Mouse (Mus musculus) gonadal fat pad, adult 2 months (tissue): ENCODE results near the gene Phf8. TPM values are rescaled to one million over a fixed set of nuclear protein-coding genes. Genes with fewer than 3 reads are reported as not detected.
A peak's percentile ranks its signal among the peaks of the same experiment; 100 is the strongest.
"Not testable (repeated sequence)": the region's sequence is repeated elsewhere in the genome, so short reads cannot be mapped to it uniquely, and the experiment has no call there.

Experiments
- DNase-seq: peaks from one replicate; pipeline ENCODE4 v3.0.0-alpha.2; 2012; ENCODE audit warnings: low read depth
- polyA plus RNA-seq: library from polyadenylated mRNA; depleted of rRNA; stranded (reverse); fragments of >200 nt; gene quantifications from 2 replicates; pipeline ENCODE4 v1.2.3, GENCODE M21; 2012; rRNA removed

Phf8 gene
- polyA plus RNA-seq, result 36.6 and 38.4 TPM in 2 replicates

DNA sequence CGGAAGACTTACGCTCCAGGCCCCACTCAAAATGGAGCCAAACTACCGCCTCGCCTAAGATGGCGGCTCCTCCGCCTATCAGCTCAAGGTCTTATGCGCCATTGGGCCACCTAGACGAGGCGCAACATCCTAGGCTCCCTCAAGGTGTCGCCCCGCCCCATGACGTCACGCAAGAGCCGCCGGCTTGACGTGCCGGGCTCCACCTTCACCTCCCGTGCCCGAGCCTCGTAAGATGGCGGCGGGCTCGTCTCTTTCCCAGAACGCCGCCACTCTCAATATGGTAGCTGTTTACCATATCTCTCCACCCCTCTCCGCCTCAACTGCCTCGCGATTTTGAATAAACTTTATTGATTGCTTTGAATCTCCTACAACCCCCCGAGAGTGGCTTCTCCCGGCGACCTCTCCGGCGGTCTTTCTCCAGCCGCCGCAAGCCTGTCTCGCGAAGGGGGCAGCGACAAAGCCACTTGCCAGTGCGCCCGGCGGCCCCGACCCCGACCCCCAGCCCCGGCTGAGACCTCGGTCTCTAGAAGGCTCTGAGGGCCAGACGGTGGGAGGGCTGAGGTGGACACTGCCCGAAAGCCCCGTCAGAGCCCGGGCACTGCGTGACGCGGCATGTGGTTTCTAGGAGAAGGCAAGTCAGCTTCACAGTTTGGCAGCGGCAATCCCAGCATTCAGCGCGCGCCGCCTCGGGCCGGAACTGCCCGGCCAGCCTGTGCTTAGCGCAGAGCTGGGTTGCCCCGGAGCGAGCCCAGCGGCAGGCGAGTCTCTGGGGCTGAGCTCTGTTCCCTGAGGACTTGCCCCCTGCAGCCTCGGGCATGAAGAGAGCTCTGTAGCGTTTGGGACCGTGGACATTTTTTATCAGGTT, at the start of gene Phf8:
TSS of gene Phf8 (plus strand) at position 215 of the 865 bp plus-strand sequence.
- DNase-seq, result no peak

DNA sequence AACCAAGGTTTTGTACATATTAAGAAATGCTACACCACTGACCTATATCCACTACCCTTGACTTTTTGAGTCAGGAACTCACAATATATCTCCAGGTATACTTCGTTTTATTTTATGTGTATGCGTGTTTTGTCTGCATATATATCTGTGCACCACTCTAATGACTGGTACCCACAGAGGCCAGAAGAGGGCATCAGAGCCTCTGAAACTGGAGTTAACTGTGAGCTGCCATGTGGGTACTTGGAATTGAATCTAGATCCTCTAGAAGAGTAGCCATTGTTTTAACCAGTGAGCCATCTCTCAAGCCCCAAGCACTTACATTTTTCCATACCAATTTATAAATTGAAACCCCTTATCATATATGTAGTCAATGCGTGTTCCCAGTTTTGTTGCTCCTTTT, 32.3 kb upstream of the Phf8 start:
- DNase-seq, result no peak

DNA sequence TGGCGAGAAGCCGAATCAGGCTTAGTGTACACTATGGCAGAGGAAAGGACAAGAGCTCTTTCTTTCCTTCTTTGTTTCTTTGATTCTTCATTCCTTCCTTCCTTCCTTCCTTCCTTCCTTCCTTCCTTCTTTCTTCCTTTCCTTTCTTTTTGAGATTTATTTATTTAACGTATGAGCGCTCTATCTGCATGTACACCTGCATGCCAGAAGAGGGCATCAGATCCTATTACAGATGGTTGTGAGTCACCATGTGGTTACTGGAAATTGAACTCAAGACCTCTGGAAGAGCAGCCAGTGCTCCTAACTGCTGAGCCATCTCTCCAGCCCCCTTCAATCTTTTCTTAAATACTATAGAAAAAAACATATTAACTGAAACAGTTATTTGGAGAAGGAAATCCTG, 27.2 kb upstream of the Phf8 start:
- not testable (repeated sequence) for DNase-seq

DNA sequence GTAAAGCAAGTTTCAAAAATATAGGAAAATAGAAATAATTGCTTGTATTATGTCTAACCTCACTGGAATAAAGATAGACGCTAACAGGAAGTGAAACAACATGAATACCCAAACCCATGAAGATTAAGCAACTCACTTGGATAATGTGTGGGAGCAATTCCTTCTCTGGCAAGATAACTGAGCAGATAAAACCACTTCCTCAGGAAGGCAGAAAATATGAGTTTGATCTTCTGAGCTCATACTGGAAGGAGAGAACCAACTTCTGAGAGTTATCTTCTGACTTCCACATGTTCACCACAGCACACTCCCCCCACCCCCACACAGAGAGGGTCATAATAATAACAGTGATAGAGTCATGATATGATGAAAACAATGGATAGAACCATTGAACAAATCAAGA, 23.9 kb upstream of the Phf8 start:
- DNase-seq, result no peak

DNA sequence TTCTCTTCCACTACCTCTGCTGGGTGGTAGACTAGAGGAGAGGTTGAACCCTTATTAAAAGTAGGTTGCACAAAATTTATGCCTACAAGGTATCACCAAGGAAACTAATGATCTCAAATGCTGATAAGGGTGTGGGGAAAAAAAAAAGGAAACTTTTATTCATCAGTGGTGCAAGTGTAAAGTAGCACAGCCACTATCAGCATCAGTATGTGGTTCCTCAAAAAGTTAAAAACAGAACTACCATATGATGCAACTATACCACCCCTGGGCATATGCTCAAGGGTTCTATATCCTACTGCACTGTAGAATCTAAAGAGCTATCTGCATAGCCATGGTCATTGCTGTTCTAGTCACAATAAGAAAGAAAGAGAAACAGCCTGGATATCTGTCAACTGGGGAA, 11.9 kb upstream of the Phf8 start:
- DNase-seq, result no peak

DNA sequence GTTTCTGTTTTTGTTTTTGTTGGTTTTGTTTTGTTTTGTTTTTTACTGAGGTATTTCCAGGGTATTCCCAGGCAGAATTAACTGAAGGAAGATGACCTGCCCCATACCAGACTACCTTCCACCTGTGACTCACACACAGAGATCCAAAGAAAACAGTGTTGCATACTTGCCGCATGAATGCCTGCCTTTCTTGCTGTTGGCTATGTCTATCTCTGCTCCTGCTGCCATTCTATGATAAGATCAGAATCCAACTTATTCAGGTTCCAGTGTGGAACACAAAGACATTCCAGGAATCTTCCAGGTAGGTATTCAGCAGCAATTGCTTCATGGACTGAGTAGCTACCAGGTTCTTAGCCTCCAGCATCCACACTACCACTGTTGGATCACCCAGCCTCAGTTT, 10.6 kb upstream of the Phf8 start:
- DNase-seq, result peak; percentile 57

DNA sequence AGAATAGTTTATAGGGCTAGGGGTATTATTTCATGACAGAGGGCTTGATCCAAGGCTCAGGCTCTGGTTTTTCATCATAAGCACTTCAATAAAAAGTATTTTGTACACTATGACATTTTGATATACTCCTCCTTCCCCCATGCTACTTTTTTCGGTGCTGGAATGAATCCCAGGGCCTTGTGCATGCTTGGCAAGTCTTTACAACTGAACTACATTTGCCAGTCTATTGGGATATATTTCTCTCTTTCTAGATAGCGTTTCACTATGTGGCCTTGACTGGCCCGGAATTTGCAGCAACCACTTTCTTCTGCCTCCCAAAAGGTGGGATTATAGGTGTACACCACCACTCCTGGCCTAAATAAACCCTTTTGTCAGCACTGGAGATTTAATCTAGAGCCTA, 7.4 kb upstream of the Phf8 start:
- no peak for DNase-seq

DNA sequence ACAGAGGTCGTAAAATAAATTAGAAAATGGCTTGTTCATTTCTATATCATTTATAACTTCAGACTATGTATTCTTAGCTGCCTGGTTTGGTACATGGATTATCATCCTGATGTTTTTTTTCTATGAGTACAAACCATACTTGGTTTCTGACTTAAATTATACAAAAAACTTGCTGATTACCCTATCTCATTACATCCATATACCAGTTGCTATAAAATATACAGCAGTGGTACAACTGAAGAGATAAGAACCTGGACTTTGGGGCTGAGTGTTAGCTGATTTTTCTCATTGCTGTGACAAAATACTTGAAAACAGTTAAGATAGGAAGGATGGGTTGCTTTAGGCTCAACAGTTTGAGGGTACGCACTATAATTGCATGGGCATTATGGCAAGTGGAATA, 6.8 kb upstream of the Phf8 start:
- no peak for DNase-seq

DNA sequence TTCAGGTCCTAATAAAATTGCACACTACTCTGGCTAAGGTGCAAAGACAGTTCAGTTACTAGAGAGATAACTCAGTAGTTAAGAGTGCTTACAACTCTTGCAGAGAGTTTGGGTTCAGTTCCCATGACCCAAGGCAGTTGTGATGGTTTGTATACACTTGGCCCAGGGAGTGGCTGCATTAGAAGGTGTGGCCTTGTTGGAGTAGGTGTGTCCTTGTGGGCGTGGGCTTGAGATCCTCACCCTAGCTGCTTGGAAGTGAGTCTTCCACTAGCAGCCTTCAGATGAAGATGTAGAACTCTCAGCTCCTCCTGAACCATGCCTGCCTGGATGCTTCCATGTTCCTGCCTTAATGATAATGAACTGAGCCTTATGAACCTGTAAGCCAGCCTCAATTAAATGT, 2.3 kb upstream of the Phf8 start:
- DNase-seq, result no peak

DNA sequence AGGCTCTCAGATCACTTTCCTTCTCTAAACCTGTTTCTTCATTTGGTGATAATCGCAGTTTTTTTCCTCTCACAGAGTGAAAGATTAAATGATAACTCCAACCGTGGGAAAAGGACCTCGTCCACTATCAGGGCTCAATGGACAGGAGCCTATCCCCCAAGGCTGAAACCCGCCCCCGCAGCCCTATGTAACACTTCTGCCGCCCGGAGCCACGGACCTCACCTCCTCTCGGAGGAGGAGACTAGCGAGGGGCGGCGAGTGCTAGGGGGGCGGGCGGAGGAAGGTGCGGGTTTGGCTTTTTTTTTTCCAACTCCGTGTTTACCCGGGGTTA, 380 bp upstream of the Phf8 start:
- DNase-seq, result no peak

DNA sequence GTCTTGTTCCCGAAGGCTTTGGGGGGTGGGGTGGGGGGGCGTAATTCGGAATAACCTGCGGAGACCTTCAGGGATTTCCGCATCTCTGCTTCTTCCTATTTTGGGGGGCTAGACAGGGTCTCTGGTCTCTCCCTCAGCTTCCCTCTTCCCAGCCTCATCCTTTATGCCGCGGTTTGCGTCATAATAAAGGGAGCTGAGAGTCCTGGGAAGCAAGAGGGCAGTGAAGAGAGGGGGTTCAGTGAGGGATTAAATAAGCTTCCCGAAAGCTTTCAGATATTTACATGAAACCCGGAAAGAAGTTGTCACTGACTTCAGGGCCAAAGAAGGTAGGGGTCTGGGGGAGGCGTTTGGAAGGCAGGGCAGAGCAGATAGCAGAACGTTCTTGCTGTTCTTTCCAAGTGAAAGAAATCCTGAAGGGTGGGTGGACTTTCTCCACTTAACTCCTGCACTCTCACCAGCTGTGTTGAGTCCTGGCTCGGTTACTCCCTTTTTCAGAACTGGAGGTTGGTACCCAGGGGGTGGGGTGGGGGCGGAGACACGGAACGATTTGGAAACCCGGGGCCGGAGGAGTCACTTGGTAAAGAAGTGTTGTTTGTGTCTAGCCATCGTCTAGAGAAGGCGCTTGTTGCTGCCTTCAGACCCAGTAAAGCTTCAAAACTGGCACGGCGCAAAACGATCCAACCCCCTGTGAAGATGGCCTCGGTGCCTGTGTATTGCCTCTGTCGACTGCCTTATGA, 1.5 kb downstream of the Phf8 start:
- no peak for DNase-seq

DNA sequence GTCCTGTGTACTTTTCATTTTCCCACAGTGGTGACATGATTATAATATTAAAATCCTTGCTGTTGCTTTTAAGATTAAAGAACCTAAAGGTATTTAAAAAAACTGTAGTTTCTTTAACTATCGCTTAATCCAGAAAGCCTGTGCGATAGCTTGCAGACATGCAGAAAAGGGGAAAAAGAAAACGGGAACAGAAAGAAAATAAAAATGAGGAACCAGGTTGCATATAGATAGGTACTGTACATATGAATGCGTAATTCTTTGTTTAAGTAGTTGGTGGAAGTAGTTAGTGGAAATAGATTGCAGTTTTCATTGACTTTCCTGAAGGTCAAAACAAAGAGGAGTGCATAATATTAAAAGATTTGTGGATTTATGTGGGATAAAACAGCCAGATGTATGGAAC, 32.9 kb downstream of the Phf8 start:
- no peak for DNase-seq

DNA sequence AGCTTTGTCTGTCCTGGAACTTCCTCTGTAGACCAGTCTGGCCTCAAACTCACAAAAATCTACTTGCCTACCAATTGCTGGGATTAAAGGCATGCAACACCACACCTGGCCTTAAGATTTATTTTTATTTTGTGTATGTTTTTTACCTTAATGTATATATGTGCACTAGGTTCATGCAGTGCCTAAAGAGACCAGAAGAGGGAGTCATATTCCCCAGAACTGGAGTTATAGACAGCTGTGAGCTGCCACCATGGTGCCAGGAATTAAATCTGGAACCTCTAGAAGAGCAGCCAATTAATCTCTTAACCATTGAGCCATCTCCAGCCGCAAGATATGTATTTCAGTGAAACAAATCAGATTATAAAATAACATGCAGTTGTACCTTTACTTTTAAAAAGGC, 54.7 kb downstream of the Phf8 start:
- DNase-seq, result no peak

DNA sequence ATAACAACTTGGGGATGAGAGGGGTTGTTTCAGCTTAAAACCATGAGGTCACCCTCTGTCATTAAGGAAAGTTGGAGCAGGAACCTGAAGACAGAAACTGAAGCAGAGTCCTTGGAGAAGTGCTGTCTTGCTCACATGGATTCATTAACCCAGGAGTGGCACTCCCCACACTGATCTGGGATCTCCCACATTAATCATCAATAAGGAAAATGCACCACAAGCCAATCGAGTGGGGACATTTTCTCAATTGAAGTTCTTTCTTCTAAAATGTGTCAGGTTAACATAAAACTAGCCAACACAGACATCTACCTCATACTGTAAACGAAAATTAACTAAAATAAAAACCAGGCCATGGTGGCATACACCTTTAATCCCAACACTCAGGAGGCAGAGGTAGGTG, 122.9 kb downstream of the Phf8 start:
- no peak for DNase-seq

DNA sequence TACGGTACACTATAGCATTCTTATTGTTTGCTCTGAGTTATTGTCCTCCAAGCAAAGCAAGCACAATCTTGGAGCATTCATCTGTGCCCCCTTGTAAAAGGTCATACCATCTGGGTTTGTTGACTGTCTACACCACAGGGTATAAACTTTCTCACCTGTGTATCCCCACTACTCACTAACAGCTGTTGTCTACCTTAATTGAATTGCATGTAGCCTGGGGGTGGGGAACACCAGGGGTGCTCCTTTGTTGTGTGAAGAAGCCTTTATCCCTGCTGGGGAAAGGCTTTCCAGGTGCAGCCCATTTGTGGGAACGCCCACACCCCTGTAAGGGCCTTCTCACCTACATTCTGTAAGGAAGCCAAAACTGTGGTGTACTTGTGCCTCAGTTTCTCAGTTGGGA, 133.3 kb downstream of the Phf8 start:
- no peak for DNase-seq

DNA sequence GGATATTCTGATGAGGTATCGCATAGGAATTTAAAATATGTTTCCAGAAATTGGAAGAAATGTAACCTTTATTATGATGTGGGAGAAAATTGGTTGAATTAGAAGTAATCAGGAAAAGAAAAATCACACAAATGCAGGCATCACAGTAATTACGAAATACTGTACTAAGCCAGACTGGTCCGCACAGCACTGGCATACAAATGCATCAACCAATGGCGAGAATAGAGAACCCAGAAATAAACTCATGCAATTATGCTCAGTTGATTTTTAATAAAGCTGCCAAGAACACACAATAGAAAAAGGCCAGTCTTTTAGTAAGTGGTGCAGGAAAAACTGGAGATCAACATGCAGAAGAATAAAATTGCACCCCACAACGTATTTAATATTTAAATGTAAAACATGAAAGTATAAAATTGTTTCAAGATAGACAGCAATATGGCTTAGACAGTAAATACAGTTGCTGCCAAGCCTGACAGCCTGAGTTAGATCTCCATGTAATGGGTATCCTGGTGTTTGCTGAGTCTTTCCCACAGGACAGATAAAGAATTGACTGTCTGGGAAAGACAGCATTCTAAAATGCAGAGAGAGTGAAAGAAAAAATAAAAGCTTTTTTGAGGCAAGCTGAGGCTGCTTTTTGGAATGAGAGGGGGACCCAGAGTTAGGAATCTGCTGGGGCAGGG, 154.2 kb downstream of the Phf8 start:
- DNase-seq, result no peak

Other genes starting within 250 kb of the Phf8 start
- 6.8 and 8.1 TPM in 2 replicates for gene Fam120c, start 176.5 kb upstream of the Phf8 start, polyA plus RNA-seq